Mouse (Mus musculus): ENCODE measurements around the gene Igfbp1.
A peak's percentile ranks its signal among the peaks of the same experiment; 100 is the strongest.
"Not testable (repeated sequence)": the region's sequence is repeated elsewhere in the genome, so short reads cannot be mapped to it uniquely, and the experiment has no call there.

Gene Igfbp1

DNA sequence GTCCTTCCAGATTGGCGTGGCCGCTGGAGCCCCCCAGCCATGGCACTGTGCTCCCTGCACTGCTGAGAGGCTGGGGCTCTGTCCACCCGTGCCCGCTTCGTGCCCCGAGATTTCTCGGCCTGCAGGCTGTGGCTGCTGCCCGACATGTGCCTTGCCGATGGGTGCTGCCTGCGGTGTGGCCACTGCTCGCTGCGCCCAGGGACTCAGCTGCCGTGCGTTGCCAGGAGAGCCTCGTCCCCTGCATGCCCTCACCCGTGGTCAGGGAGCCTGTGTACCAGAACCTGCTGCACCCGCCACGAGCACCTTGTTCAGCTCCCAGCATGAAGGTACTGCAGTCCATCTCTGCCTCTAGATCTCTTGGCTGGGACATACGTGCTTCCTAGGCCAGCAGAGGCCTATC lies 424 bp downstream of the Igfbp1 start:
- DNase-seq, result no peak

- DNase-seq, result no peak
Measured at GRCm38 (mm10) chr11:7198481-7199256, 1.1 kb downstream of the Igfbp1 start.

DNA sequence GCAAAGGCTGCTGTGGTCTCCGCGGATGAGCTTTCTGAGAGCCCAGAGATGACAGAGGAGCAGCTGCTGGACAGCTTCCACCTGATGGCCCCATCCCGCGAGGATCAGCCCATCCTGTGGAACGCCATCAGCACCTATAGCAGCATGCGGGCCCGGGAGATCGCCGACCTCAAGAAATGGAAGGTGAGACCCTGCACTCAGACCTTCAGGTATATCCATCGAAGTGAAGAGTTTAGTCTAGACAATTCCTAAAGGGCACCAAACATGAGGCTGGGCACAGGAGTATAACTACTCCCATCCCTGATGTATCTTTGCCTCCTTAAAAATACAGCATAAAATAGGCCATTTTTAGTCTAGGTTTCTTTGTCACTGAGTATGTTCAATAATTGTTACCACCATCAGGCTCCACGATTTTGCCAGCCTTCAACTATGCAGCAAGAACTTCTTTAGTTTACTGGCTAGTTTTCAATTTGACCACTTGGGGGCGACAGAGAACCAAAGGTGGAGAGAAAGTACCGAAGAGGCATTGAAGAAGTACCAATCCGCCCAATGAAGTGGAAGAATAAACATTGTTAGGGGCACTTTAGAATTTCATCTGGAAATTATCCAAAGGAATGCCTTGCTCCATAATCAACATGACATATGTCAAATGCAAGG lies 2.3 kb downstream of the Igfbp1 start:
- DNase-seq, result peak; percentile 63

DNA sequence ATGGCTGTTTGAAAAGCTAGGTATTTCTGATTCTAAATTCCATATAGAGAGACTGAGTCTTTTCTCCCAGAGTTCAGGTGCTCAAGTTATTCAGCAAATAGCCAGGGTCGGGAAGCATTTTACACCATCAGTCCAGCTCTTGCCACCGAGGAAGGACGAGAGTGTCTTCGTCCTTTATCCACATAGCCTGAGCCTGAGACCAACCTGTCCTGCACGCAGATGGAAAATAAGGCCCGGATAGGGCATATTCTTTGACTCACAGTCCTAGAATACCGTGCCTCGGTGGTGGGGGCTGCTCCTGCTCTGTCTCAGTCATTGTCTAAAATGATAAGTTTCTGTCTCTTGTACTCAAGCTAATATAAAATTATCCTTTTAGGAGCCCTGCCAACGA lies 2.8 kb downstream of the Igfbp1 start:
- DNase-seq, result no peak

GRCm38 (mm10) chr11:7202206-7202605 lies 4.6 kb downstream of the Igfbp1 start:
- no peak for DNase-seq

DNA sequence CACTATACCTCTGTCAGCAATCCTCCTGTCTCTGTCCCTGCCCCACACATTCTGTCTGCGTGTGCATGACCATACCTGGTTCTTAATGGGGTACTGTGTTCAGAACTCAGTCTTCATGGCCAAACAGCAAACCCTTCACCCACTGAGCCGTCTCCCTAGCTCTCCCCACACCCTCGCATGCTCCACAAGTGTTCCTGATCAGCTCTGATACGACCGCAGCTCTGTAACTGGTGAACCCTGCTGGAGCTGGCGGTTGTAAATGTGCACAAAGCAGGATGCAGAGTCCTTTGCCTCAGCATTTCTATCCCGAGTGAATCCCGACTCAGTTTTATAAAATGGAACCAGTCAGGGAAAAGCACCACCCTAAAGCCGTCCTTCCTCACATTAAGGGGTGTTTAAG lies 6.3 kb downstream of the Igfbp1 start:
- no peak for DNase-seq

- DNase-seq, result peak; percentile 73
Measured at GRCm38 (mm10) chr11:7210343-7210742, 12.8 kb downstream of the Igfbp1 start.

GRCm38 (mm10) chr11:7211211-7211610 lies 13.6 kb downstream of the Igfbp1 start:
- no peak for DNase-seq

- DNase-seq, result no peak
Measured at GRCm38 (mm10) chr11:7212126-7212798, 14.7 kb downstream of the Igfbp1 start.

GRCm38 (mm10) chr11:7213161-7213500 lies 15.5 kb downstream of the Igfbp1 start:
- no peak for DNase-seq

- DNase-seq, result peak; percentile 88
Measured at GRCm38 (mm10) chr11:7213501-7214341, 16.1 kb downstream of the Igfbp1 start, which contains the start of gene Igfbp3. Igfbp3 (minus strand) TSS chr11:7213923.

DNA sequence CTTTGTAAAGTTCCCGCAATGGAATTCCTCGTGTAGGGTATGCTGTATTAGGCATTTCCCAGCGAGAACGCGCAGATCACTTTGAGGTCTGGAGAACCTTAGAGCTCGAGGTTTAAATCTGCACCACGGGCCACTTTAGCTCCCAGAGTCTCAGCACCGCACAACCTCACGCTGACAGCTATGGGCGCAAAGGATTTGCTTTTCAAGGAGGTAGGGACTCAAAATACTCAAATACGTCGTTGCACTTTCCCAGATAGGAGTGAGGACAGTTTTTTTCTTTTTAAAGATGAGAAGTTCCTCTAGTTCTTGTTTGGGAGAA lies 16.7 kb downstream of the Igfbp1 start:
- no peak for DNase-seq

DNA sequence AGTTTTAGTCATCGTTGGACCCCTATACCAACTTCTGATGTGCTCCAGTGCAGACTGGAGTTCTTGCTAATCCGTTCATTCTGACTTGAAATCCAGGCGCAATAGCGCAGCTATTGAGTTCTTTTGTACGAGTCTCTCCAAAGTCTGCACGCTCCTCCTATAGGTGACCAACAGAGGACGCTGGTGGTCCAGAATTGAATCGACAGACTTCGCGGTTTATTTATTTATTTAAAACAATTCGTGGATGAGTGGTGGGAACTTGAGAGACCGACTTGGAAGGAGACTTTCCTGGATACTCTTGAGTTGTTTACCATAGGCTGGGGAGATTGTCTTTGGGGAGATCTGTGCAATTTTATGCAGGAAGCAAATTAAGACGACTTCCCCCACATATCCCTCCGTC lies 17.2 kb downstream of the Igfbp1 start:
- peak; percentile 67 for DNase-seq

GRCm38 (mm10) chr11:7215703-7216102 lies 18.1 kb downstream of the Igfbp1 start:
- peak; percentile 63 for DNase-seq

DNA sequence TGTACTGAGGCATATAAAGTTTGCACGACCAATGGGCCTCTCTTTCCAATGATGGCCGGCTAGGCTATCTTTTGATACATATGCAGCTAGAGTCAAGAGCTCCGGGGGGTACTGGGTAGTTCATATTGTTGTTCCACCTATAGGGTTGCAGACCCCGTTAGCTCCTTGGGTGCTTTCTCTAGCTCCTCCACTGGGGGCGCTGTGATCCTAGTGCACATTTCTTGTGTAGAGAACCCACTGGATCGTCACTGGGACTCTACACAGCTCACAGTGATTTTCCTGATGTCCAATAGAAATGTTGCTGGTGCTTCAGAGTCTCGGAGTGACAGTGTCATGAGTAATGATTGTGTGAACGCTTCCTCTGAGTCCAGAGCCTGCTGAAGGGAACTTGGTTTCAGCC lies 24.2 kb downstream of the Igfbp1 start:
- not testable (repeated sequence) for DNase-seq

GRCm38 (mm10) chr11:7226200-7226599 lies 28.6 kb downstream of the Igfbp1 start:
- peak; percentile 55 for DNase-seq

DNA sequence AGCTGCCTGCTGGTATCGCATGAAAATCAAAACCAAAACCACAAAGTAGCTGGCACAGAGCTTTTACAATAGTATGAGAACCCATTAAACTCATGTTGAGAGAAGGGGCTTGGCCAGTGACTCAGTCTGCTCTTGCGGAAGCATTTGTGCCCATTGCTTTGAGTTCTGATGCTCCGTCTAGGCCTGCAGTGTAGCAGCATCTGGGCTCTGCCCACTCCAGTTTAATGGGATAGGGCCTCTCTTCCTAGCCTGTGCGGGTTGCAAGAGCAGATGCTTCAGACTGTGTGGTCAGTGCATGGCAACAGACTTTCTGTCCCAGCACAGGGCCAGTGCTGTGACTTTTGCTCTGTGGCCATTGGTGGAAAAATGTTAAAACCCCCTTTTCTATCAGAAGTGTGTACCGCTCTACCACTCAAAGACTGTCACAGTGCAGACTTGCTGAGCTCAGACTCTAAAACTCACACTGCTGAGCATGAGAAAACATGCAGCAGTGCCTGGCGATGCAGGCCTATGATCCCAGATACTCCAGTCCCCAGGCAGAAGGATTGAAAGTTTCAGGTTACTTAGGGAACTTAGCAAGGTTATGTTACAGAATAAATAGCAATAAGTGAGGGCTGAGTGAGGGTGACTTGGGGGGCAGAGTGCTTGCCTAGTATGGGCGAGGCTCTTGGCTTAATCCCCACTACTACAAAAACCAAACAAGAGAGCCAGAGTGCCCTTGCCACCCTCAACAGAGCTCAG lies 29.4 kb downstream of the Igfbp1 start:
- DNase-seq, result no peak

DNA sequence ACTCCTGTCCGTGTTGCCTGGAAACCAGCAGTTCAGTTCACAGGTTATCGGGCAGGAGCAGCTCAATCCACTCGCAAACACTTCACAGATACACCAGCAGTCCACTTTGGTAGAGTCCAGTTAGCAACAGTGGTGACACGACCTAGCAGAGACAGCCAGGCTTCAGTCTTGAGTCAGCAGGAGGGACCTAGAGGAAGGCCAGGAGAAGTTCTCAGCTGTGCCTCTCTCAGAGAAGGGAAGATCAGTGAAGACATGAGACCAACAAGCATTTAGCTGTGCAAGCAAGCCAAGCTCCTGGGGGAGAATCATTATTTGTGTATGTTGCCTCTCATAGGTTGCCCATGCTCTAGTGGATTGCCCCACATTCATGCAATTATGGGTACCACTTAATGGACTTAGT lies 30.5 kb downstream of the Igfbp1 start:
- no peak for DNase-seq

DNA sequence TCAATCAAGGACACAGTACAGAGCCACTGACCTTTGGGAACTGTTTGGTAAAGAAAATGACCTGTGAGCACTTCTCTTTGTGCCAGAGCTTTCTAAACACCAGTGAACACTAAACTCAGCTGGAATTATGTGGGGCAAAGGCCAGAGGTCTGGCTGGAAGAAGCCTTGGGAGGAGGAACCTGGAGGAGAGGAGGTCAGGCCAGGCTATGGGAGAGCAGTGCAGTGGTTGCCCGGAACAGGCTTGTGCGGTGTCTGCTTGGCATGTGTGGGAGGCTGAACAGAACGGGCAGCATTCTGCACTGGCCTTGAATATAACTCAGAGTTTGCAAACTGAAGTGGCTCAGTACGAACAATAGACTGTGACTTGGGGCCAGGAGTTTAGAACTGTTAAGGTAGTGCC lies 32.4 kb downstream of the Igfbp1 start:
- no peak for DNase-seq

DNA sequence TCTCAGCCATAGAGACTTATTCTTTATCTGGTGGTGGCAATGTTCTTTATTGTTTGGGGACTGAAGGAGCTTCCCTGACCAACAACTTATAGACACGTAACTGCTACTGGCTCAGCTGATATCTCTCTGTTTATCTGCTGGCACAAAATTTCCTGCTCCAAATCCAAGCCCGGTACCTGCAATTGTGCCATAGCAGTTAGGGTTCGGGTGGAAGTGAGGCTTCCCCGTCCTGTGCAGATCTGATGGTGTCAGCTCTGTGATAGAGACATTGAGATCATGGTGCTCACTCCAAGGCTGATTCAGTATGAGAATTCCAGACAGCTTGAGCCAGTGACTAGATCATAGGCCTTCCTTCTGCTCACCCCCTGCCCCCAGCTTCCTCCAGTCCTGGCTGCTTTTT lies 34.4 kb downstream of the Igfbp1 start:
- DNase-seq, result no peak

- no peak for DNase-seq
Measured at GRCm38 (mm10) chr11:7233333-7233732, 35.8 kb downstream of the Igfbp1 start.

- no peak for DNase-seq
Measured at GRCm38 (mm10) chr11:7234436-7234835, 36.9 kb downstream of the Igfbp1 start.

All from right cerebral cortex, adult 18-20 months (tissue).